Mouse (Mus musculus) spleen, postnatal 36 days (tissue): ENCODE measurements around the gene Polr2a.

ENCODE experiments used
- DNase-seq, 2 experiments: peaks; one replicate each; pipeline ENCODE4 v3.0.0; 2022; ENCODE audit warnings: low spot score in 2 of 2, mixed read lengths in 1 of 2

The Polr2a gene

GRCm38 (mm10) chr11:69758478-69758970, at the start of gene Polr2a:
Gene Polr2a (minus strand): TSS chr11:69758637.
- DNase-seq: peak; percentile 96 to 97

- DNase-seq: no peak
Observed at GRCm38 (mm10) chr11:69807641-69808040, 49.2 kb upstream of the Polr2a start.

- DNase-seq: no peak
Observed at GRCm38 (mm10) chr11:69806378-69806777, 47.9 kb upstream of the Polr2a start.

- DNase-seq: no peak
Observed at GRCm38 (mm10) chr11:69804972-69805909, 46.8 kb upstream of the Polr2a start, which contains the start of gene Tmem102. Gene Tmem102 (minus strand): TSS chr11:69805624.

- no peak for DNase-seq
Observed at GRCm38 (mm10) chr11:69804652-69804940, 46.2 kb upstream of the Polr2a start.

- peak; percentile 71 to 77 for DNase-seq
Observed at GRCm38 (mm10) chr11:69803786-69804651, 45.6 kb upstream of the Polr2a start.

GRCm38 (mm10) chr11:69803328-69803727, 44.9 kb upstream of the Polr2a start:
- DNase-seq: no peak

- peak; percentile 50 to 65 for DNase-seq
Observed at GRCm38 (mm10) chr11:69802648-69803105, 44.2 kb upstream of the Polr2a start.

- no peak for DNase-seq
Observed at GRCm38 (mm10) chr11:69801379-69801977, 43.0 kb upstream of the Polr2a start, which contains the start of gene Fgf11. Gene Fgf11 (minus strand): TSS chr11:69801857.

GRCm38 (mm10) chr11:69800392-69801197, 42.2 kb upstream of the Polr2a start:
- no peak for DNase-seq

GRCm38 (mm10) chr11:69800138-69800391, 41.6 kb upstream of the Polr2a start:
- no peak for DNase-seq

GRCm38 (mm10) chr11:69799394-69800137, 41.1 kb upstream of the Polr2a start:
- DNase-seq: peak; percentile 66 to 73

- no peak for DNase-seq
Observed at GRCm38 (mm10) chr11:69797924-69798323, 39.5 kb upstream of the Polr2a start.

GRCm38 (mm10) chr11:69795983-69796435, 37.6 kb upstream of the Polr2a start:
- no peak for DNase-seq

GRCm38 (mm10) chr11:69795168-69795982, 36.9 kb upstream of the Polr2a start, which contains the start of gene Chrnb1:
Gene Chrnb1 (minus strand): TSS chr11:69795943.
- DNase-seq: peak; percentile 98 to 99

- no peak for DNase-seq
Observed at GRCm38 (mm10) chr11:69793429-69793828, 35.0 kb upstream of the Polr2a start.

GRCm38 (mm10) chr11:69791420-69791819, 33.0 kb upstream of the Polr2a start:
- no peak for DNase-seq

GRCm38 (mm10) chr11:69789431-69789830, 31.0 kb upstream of the Polr2a start:
- DNase-seq: no peak

- no peak for DNase-seq
Observed at GRCm38 (mm10) chr11:69787306-69787705, 28.9 kb upstream of the Polr2a start.
